Comparison of ENCODE assay signal across 8 mouse cellular contexts in the genomic region with DNA sequence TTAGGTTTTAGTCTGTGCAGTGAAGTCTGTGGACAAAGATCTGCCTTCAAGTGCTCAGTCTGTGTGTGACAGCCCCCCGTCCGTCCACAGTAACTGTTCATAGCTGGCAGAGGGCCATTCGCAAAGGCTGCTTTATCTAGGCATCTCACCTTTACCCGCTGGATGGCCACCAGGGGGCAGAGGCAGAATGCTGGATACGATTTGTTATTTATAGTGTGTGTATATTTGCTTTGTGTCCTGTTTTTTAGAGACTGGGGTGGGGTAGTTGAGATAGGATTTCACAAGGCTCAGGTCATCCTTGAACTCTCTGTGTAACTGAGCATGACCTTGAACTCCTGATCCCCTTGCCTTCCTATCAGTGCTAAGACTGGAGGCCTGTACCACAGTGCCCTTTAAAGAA. TPM values are rescaled to one million over a fixed set of nuclear protein-coding genes. Genes with fewer than 3 reads are reported as not detected.
DNase-seq lines count a peak whose midpoint lies in the region; ATAC-seq lines count a peak whose summit lies in the region.

No protein-coding gene starts in this region.

- H3K27me3 ChIP-seq in hindbrain, embryonic 11.5 days (ENCODE audit: control insufficient read depth, insufficient read depth, low read length): no peaks in the 10 kb centered on the region
- H3K27me3 ChIP-seq in hindbrain, embryonic 12.5 days: no peaks in the 10 kb centered on the region
- no peaks in the 10 kb centered on the region for H3K27me3 ChIP-seq in heart, embryonic 14.5 days (ENCODE audit: control insufficient read depth, insufficient read depth, low read length)
- no peaks in the 10 kb centered on the region for H3K27me3 ChIP-seq in midbrain, embryonic 11.5 days (ENCODE audit: control insufficient read depth, insufficient read depth, low read length)

- H3K9me3 ChIP-seq in hindbrain, embryonic 11.5 days (ENCODE audit: control insufficient read depth, low read length): no peaks in the 10 kb centered on the region
- no peaks in the 10 kb centered on the region for H3K9me3 ChIP-seq in hindbrain, embryonic 12.5 days (replicated peaks)
- no peaks in the 10 kb centered on the region for H3K9me3 ChIP-seq in heart, embryonic 14.5 days (ENCODE audit: control insufficient read depth, low read length)
- H3K9me3 ChIP-seq in midbrain, embryonic 11.5 days (ENCODE audit: control insufficient read depth, low read length): no peaks in the 10 kb centered on the region

- no peaks in the 10 kb centered on the region for H3K36me3 ChIP-seq in hindbrain, embryonic 11.5 days (ENCODE audit: control insufficient read depth, insufficient read depth, low read length)
- no peaks in the 10 kb centered on the region for H3K36me3 ChIP-seq in hindbrain, embryonic 12.5 days
- H3K36me3 ChIP-seq in heart, embryonic 14.5 days (ENCODE audit: control insufficient read depth, insufficient read depth, low read length): no peaks in the 10 kb centered on the region
- H3K36me3 ChIP-seq in midbrain, embryonic 11.5 days (ENCODE audit: control insufficient read depth, insufficient read depth, low read length): no peaks in the 10 kb centered on the region

- H3K4me2 ChIP-seq in hindbrain, embryonic 11.5 days (replicated peaks; ENCODE audit: low read depth, low read length): no peak overlapping the region
- H3K4me2 ChIP-seq in hindbrain, embryonic 12.5 days (replicated peaks): no peak overlapping the region
- H3K4me2 ChIP-seq in heart, embryonic 14.5 days (ENCODE audit: low read length): no peak overlapping the region
- no peak overlapping the region for H3K4me2 ChIP-seq in midbrain, embryonic 11.5 days

- intact Hi-C loops in left cerebral cortex, postnatal 10 days (cut with DNase I): loop anchor here (5.0 kb wide), 1 partner anchor 186 kb away; no protein-coding TSS in a partner anchor

- 36% methylated on average over 5 of the region's 5 CpGs for WGBS in hindbrain, embryonic 11.5 days
- WGBS in hindbrain, embryonic 12.5 days: 28% methylated on average over 5 of the region's 5 CpGs
- 9% methylated on average over 5 of the region's 5 CpGs for WGBS in heart, embryonic 14.5 days
- WGBS in midbrain, embryonic 11.5 days: 31% methylated on average over 5 of the region's 5 CpGs

- no peaks in the 10 kb centered on the region for H3K4me1 ChIP-seq in hindbrain, embryonic 11.5 days (replicated peaks; ENCODE audit: control insufficient read depth, insufficient read depth, low read length)
- no peaks in the 10 kb centered on the region for H3K4me1 ChIP-seq in hindbrain, embryonic 12.5 days
- peaks cover under 1 to 6% of the 10 kb centered on the region in 2 experiments; a peak in 3 of 4 replicates for H3K4me1 ChIP-seq in heart, embryonic 14.5 days (ENCODE audit: control insufficient read depth in 2 of 2, insufficient read depth in 2 of 2, low read length in 2 of 2)
- no peaks in the 10 kb centered on the region for H3K4me1 ChIP-seq in midbrain, embryonic 11.5 days (ENCODE audit: control insufficient read depth, insufficient read depth, low read length)

- no peak overlapping the region for H3K4me3 ChIP-seq in hindbrain, embryonic 11.5 days (ENCODE audit: low read depth, low read length)
- no peak overlapping the region for H3K4me3 ChIP-seq in hindbrain, embryonic 12.5 days
- no peak overlapping the region for H3K4me3 ChIP-seq in heart, embryonic 14.5 days (ENCODE audit: control insufficient read depth in 1 of 2, insufficient read depth in 1 of 2, low read depth in 1 of 2, low read length in 2 of 2)
- H3K4me3 ChIP-seq in midbrain, embryonic 11.5 days (ENCODE audit: low read depth, low read length): no peak overlapping the region

- H3K9ac ChIP-seq in hindbrain, embryonic 11.5 days (ENCODE audit: low read depth, low read length): no peak overlapping the region
- H3K9ac ChIP-seq in hindbrain, embryonic 12.5 days: no peak overlapping the region
- 0 out of 2 replicates have a peak overlapping the region, but pooled peaks have one; percentile 0 for H3K9ac ChIP-seq in heart, embryonic 14.5 days (ENCODE audit: low read length)
- no peak overlapping the region for H3K9ac ChIP-seq in midbrain, embryonic 11.5 days (ENCODE audit: low read length)

- peak; percentile 72 for DNase-seq in hindbrain, embryonic 11.5 days (ENCODE audit: low spot score)
- DNase-seq in adipocyte (ENCODE audit: low spot score): peak; percentile 75
- peak; percentile 76 for DNase-seq in embryo, embryonic 10.5 days (ENCODE audit: low spot score)
- DNase-seq in left cerebral cortex, postnatal 10 days (ENCODE audit: extremely low spot score in 1 of 2, low spot score in 2 of 2): peak; percentile 46 to 82
- peak; percentile 90 for DNase-seq in midbrain, embryonic 11.5 days (ENCODE audit: low spot score, missing footprints)
- peak; percentile 33 to 79 for DNase-seq in spleen, postnatal 10 days (ENCODE audit: low spot score in 2 of 2)

- H3K27ac ChIP-seq in hindbrain, embryonic 11.5 days (ENCODE audit: low read depth, low read length): no peak overlapping the region
- H3K27ac ChIP-seq in hindbrain, embryonic 12.5 days: no peak overlapping the region
- no peak overlapping the region; a peak in 1 of 4 replicates for H3K27ac ChIP-seq in heart, embryonic 14.5 days (replicated peaks in 1 of 2; ENCODE audit: control insufficient read depth in 1 of 2, insufficient read depth in 1 of 2, low read depth in 2 of 2, low read length in 2 of 2)
- no peak overlapping the region for H3K27ac ChIP-seq in midbrain, embryonic 11.5 days (ENCODE audit: low read depth, low read length)

- no peak for ATAC-seq in hindbrain, embryonic 11.5 days (ENCODE audit: low FRiP score)
- ATAC-seq in hindbrain, embryonic 12.5 days (ENCODE audit: low FRiP score): no peak
- ATAC-seq in heart, embryonic 14.5 days (ENCODE audit: insufficient number of reproducible peaks, insufficient read depth, low FRiP score, low read depth): no peak
- no peak for ATAC-seq in midbrain, embryonic 11.5 days (ENCODE audit: low FRiP score)

RNA-seq across cellular contexts. Expression of a gene that starts 1.8 kb away (rescaled TPM):
- polyA plus RNA-seq in hindbrain, embryonic 11.5 days (2014; fragmentation: Nextera tagmentation; extraction: Ambion mirVana): 204 and 224 TPM in 2 replicates
- polyA plus RNA-seq in hindbrain, embryonic 12.5 days (2016; fragmentation: Nextera tagmentation; extraction: Ambion mirVana): 312 and 323 TPM in 2 replicates
- polyA plus RNA-seq in heart, embryonic 14.5 days (2014; fragmentation: Nextera tagmentation; extraction: Ambion mirVana): 210 and 223 TPM in 2 replicates
- 100 to 1,000 TPM; 226 to 228 TPM for total RNA-seq in left cerebral cortex, postnatal 10 days (2021)
- polyA plus RNA-seq in midbrain, embryonic 11.5 days (2014; fragmentation: Nextera tagmentation; extraction: Ambion mirVana): 199 and 215 TPM in 2 replicates

RNA-seq across cellular contexts. Expression of a gene that starts 36.6 kb away (rescaled TPM):
- polyA plus RNA-seq in hindbrain, embryonic 11.5 days (2014; fragmentation: Nextera tagmentation; extraction: Ambion mirVana): 19.5 and 23.7 TPM in 2 replicates
- 13.7 and 15.0 TPM in 2 replicates for polyA plus RNA-seq in hindbrain, embryonic 12.5 days (2016; fragmentation: Nextera tagmentation; extraction: Ambion mirVana)
- polyA plus RNA-seq in heart, embryonic 14.5 days (2014; fragmentation: Nextera tagmentation; extraction: Ambion mirVana): 125 TPM in 2 replicates
- 1 to 10 TPM; 1.6 to 1.8 TPM for total RNA-seq in left cerebral cortex, postnatal 10 days (2021)
- polyA plus RNA-seq in midbrain, embryonic 11.5 days (2014; fragmentation: Nextera tagmentation; extraction: Ambion mirVana): 19.7 and 24.0 TPM in 2 replicates
